Mouse (Mus musculus) neural tube, embryonic 13.5 days (tissue): ENCODE data around the gene Gm20388. TPM values are rescaled to one million over a fixed set of nuclear protein-coding genes. Genes with fewer than 3 reads are reported as not detected.

Source experiments
- ATAC-seq: fragments of 200-750 bp; cut with Nextera tagmentation; 2 replicates; pipeline ENCODE4 v1.8.0; 2017; ENCODE audit warnings: low read depth, mild to moderate bottlenecking, moderate TSS enrichment, moderate library complexity
- H3K27ac ChIP-seq: fragments of 300-500 bp; sonication (generic); replicated peaks from 2 replicates; pipeline ENCODE4 v1.5.1; 2015; ENCODE audit warnings: moderate library complexity, mild to moderate bottlenecking, inconsistent platforms
- H3K27me3 ChIP-seq: fragments of 300-500 bp; sonication (generic); 2 replicates; pipeline ENCODE4 v1.6.1; 2015; ENCODE audit warnings: mild to moderate bottlenecking, inconsistent platforms
- H3K36me3 ChIP-seq: fragments of 300-500 bp; sonication (generic); 2 replicates; pipeline ENCODE4 v1.6.1; 2015; ENCODE audit warnings: mild to moderate bottlenecking, inconsistent platforms
- H3K4me1 ChIP-seq: fragments of 300-500 bp; sonication (generic); replicated peaks from 2 replicates; pipeline ENCODE4 v1.6.1; 2015; ENCODE audit warnings: inconsistent platforms
- H3K4me2 ChIP-seq: fragments of 300-500 bp; sonication (generic); 2 replicates; pipeline ENCODE4 v1.6.1; 2015; ENCODE audit warnings: inconsistent platforms, mild to moderate bottlenecking, moderate library complexity
- H3K4me3 ChIP-seq: fragments of 300-500 bp; sonication (generic); 2 replicates; pipeline ENCODE4 v1.5.1; 2015; ENCODE audit warnings: mild to moderate bottlenecking, inconsistent platforms
- H3K9ac ChIP-seq: fragments of 300-500 bp; sonication (generic); 2 replicates; pipeline ENCODE4 v1.6.1; 2015; ENCODE audit warnings: moderate library complexity, mild to moderate bottlenecking, inconsistent platforms
- H3K9me3 ChIP-seq: fragments of 300-500 bp; sonication (generic); 2 replicates; pipeline ENCODE4 v1.6.1; 2016; ENCODE audit warnings: inconsistent platforms
- WGBS: fragments of 180-500 bp; shearing (Covaris S2); methylation state at CpG from one replicate; pipeline ENCODE4 v1.1.7; 2015; 5-methylcytosine and 5-hydroxymethylcytosine counted together
- polyA plus RNA-seq: library from polyadenylated mRNA; unstranded; fragments of >200 nt; fragmentation: Nextera tagmentation; extraction: Ambion mirVana; gene quantifications from 2 replicates; pipeline ENCODE4 v1.2.1, GENCODE M21; 2015

Gm20388 gene
- polyA plus RNA-seq, 1 experiment from 2014 or later, result 0.27 TPM

- WGBS, result 88% methylated on average over 16 of the region's 16 CpGs
- no peaks in the 10 kb centered on the region for H3K36me3 ChIP-seq
- H3K27ac ChIP-seq, result no peak overlapping the region
- no peak overlapping the region for H3K4me2 ChIP-seq
- H3K4me3 ChIP-seq, result no peak overlapping the region
- no peak for ATAC-seq
- H3K4me1 ChIP-seq, result no peaks in the 10 kb centered on the region; the same call in 1 of the 2 replicates
- H3K27me3 ChIP-seq, result no peaks in the 10 kb centered on the region; the same call in 1 of the 2 replicates
- no peaks in the 10 kb centered on the region for H3K9me3 ChIP-seq
- H3K9ac ChIP-seq, result no peak overlapping the region
Measured at GRCm38 (mm10) chr8:123707137-123707536, 3796.5 kb downstream of the Gm20388 start.

- ATAC-seq, result no peak
- no peak overlapping the region for H3K27ac ChIP-seq
- no peak overlapping the region for H3K4me2 ChIP-seq
- H3K4me3 ChIP-seq, result no peak overlapping the region
- no peaks in the 10 kb centered on the region for H3K36me3 ChIP-seq
- no peaks in the 10 kb centered on the region for H3K9me3 ChIP-seq
- no peaks in the 10 kb centered on the region; the same call in 1 of the 2 replicates for H3K4me1 ChIP-seq
- no peak overlapping the region for H3K9ac ChIP-seq
- 78% methylated on average over 8 of the region's 8 CpGs for WGBS
- H3K27me3 ChIP-seq, result no peaks in the 10 kb centered on the region; the same call in 1 of the 2 replicates
Measured at GRCm38 (mm10) chr8:123708729-123709128, 3798.1 kb downstream of the Gm20388 start.

- Histone ChIP-seq H3K4me1 (no peaks in the 10 kb centered on the region; the same call in 1 of the 2 replicates), H3K4me3 (no peak overlapping the region), H3K9me3 (no peaks in the 10 kb centered on the region), H3K4me2 (no peak overlapping the region), H3K36me3 (no peaks in the 10 kb centered on the region), H3K9ac (no peak overlapping the region), H3K27ac (no peak overlapping the region), H3K27me3 (no peaks in the 10 kb centered on the region; the same call in 1 of the 2 replicates)
- no peak for ATAC-seq
- 92% methylated on average over 5 of the region's 5 CpGs for WGBS
Measured at GRCm38 (mm10) chr8:123710335-123710734, 3799.7 kb downstream of the Gm20388 start.

- 96% methylated on average over 5 of the region's 5 CpGs for WGBS
- H3K9me3 ChIP-seq, result no peaks in the 10 kb centered on the region
- H3K4me2 ChIP-seq, result no peak overlapping the region
- ATAC-seq, result no peak
- H3K9ac ChIP-seq, result no peak overlapping the region
- H3K27ac ChIP-seq, result no peak overlapping the region
- H3K4me3 ChIP-seq, result no peak overlapping the region
- no peaks in the 10 kb centered on the region; the same call in 1 of the 2 replicates for H3K27me3 ChIP-seq
- peaks cover 23% of the 10 kb centered on the region for H3K4me1 ChIP-seq
- no peaks in the 10 kb centered on the region for H3K36me3 ChIP-seq
Measured at GRCm38 (mm10) chr8:123714451-123714850, 3803.8 kb downstream of the Gm20388 start.

GRCm38 (mm10) chr8:123715916-123716592 lies 3805.4 kb downstream of the Gm20388 start:
- H3K4me2 ChIP-seq, result no peak overlapping the region
- no peak for ATAC-seq
- H3K9ac ChIP-seq, result no peak overlapping the region
- no peak overlapping the region for H3K27ac ChIP-seq
- no peak overlapping the region for H3K4me3 ChIP-seq
- no peaks in the 10 kb centered on the region; the same call in 1 of the 2 replicates for H3K27me3 ChIP-seq
- 24% methylated on average over 13 of the region's 13 CpGs for WGBS
- no peaks in the 10 kb centered on the region for H3K36me3 ChIP-seq
- H3K9me3 ChIP-seq, result no peaks in the 10 kb centered on the region
- peaks cover 35% of the 10 kb centered on the region for H3K4me1 ChIP-seq

- Histone ChIP-seq H3K4me1 (peaks cover 35% of the 10 kb centered on the region), H3K36me3 (no peaks in the 10 kb centered on the region), H3K27me3 (no peaks in the 10 kb centered on the region), H3K4me2 (no peak overlapping the region), H3K9me3 (no peaks in the 10 kb centered on the region), H3K4me3 (no peak overlapping the region), H3K27ac (no peak overlapping the region), H3K9ac (no peak overlapping the region)
- no peak for ATAC-seq
- 60% methylated on average over 2 of the region's 2 CpGs for WGBS
Measured at GRCm38 (mm10) chr8:123717104-123717503, 3806.5 kb downstream of the Gm20388 start.

- H3K4me3 ChIP-seq, result no peak overlapping the region
- H3K9me3 ChIP-seq, result no peaks in the 10 kb centered on the region
- H3K4me2 ChIP-seq, result no peak overlapping the region
- 73% methylated on average over 15 of the region's 15 CpGs for WGBS
- H3K9ac ChIP-seq, result no peak overlapping the region
- no peak for ATAC-seq
- H3K27ac ChIP-seq, result no peak overlapping the region
- no peaks in the 10 kb centered on the region for H3K27me3 ChIP-seq
- H3K36me3 ChIP-seq, result no peaks in the 10 kb centered on the region
- H3K4me1 ChIP-seq, result peaks cover 35% of the 10 kb centered on the region
Measured at GRCm38 (mm10) chr8:123717516-123718490, 3807.2 kb downstream of the Gm20388 start.

GRCm38 (mm10) chr8:123718752-123719151 lies 3808.1 kb downstream of the Gm20388 start:
- H3K9ac ChIP-seq, result no peak overlapping the region
- H3K4me1 ChIP-seq, result peaks cover 35% of the 10 kb centered on the region
- no peaks in the 10 kb centered on the region for H3K9me3 ChIP-seq
- no peaks in the 10 kb centered on the region for H3K36me3 ChIP-seq
- WGBS, result 63% methylated on average over 2 of the region's 2 CpGs
- no peak for ATAC-seq
- H3K27me3 ChIP-seq, result no peaks in the 10 kb centered on the region
- H3K4me3 ChIP-seq, result no peak overlapping the region
- no peak overlapping the region for H3K27ac ChIP-seq
- H3K4me2 ChIP-seq, result no peak overlapping the region

GRCm38 (mm10) chr8:123719280-123719679 lies 3808.6 kb downstream of the Gm20388 start:
- H3K9ac ChIP-seq, result no peak overlapping the region
- no peak for ATAC-seq
- H3K4me3 ChIP-seq, result no peak overlapping the region
- no peaks in the 10 kb centered on the region for H3K9me3 ChIP-seq
- 87% methylated on average over 6 of the region's 6 CpGs for WGBS
- peaks cover 35% of the 10 kb centered on the region for H3K4me1 ChIP-seq
- H3K36me3 ChIP-seq, result no peaks in the 10 kb centered on the region
- no peak overlapping the region for H3K27ac ChIP-seq
- H3K4me2 ChIP-seq, result no peak overlapping the region
- no peaks in the 10 kb centered on the region for H3K27me3 ChIP-seq

GRCm38 (mm10) chr8:123719811-123720210 lies 3809.2 kb downstream of the Gm20388 start:
- Histone ChIP-seq H3K27ac (no peak overlapping the region), H3K9ac (no peak overlapping the region), H3K27me3 (no peaks in the 10 kb centered on the region), H3K9me3 (no peaks in the 10 kb centered on the region), H3K4me1 (peaks cover 35% of the 10 kb centered on the region), H3K4me2 (no peak overlapping the region), H3K36me3 (no peaks in the 10 kb centered on the region), H3K4me3 (no peak overlapping the region)
- ATAC-seq, result no peak
- WGBS, result 63% methylated on average over 5 of the region's 5 CpGs

- ATAC-seq, result no peak
- no peak overlapping the region for H3K4me2 ChIP-seq
Measured at GRCm38 (mm10) chr8:123720471-123721001, 3809.9 kb downstream of the Gm20388 start.

GRCm38 (mm10) chr8:123722245-123722644 lies 3811.6 kb downstream of the Gm20388 start:
- ATAC-seq, result no peak
- Histone ChIP-seq H3K27me3 (no peaks in the 10 kb centered on the region), H3K9me3 (no peaks in the 10 kb centered on the region), H3K27ac (no peak overlapping the region), H3K36me3 (no peaks in the 10 kb centered on the region), H3K4me1 (peaks cover 18% of the 10 kb centered on the region), H3K4me3 (no peak overlapping the region), H3K4me2 (no peak overlapping the region), H3K9ac (no peak overlapping the region)
- WGBS, result 89% methylated on average over 5 of the region's 5 CpGs

More at GRCm38 (mm10) chr8:123720471-123721001, 3809.9 kb downstream of the Gm20388 start:
- no peak overlapping the region for H3K27ac ChIP-seq
- no peak overlapping the region for H3K4me3 ChIP-seq
- H3K9me3 ChIP-seq, result no peaks in the 10 kb centered on the region
- no peaks in the 10 kb centered on the region for H3K36me3 ChIP-seq
- 19% methylated on average over 12 of the region's 12 CpGs for WGBS
- H3K4me1 ChIP-seq, result peaks cover 34% of the 10 kb centered on the region
- no peak overlapping the region for H3K9ac ChIP-seq
- no peaks in the 10 kb centered on the region for H3K27me3 ChIP-seq
